8 mouse cellular contexts compared by ENCODE assay signal in genomic region chr2:25054221-25055067, GRCm38 (mm10). TPM values are rescaled to one million over a fixed set of nuclear protein-coding genes. Genes with fewer than 3 reads are reported as not detected.
DNase-seq lines count a peak whose midpoint lies in the region; ATAC-seq lines count a peak whose summit lies in the region.

Gene Nsmf, plus strand, starts transcription at chr2:25054355.

- peaks cover 14% of the 10 kb centered on the region for H3K4me1 ChIP-seq in hindbrain, embryonic 16.5 days (ENCODE audit: control insufficient read depth, insufficient read depth, low read depth, low read length)

- H3K79me2 ChIP-seq in macrophage (ENCODE audit: inconsistent target), result no peaks in the 10 kb centered on the region

- peak; percentile 63 for DNase-seq in R1 (ENCODE audit: low read depth, low spot score)
- DNase-seq in cerebellum, postnatal 36 days, result peak; percentile 80 to 81
- DNase-seq in gastrocnemius, adult 18-20 months (ENCODE audit: low spot score), result peak; percentile 88
- DNase-seq in left cerebral cortex, adult 18-20 months (ENCODE audit: low spot score in 2 of 2), result peak; percentile 89 to 90
- DNase-seq in right cerebral cortex, adult 18-20 months, result peak; percentile 92
- peak; percentile 43 for DNase-seq in urinary bladder, postnatal 10 days (ENCODE audit: low spot score)

- 6% methylated on average over 47 of the region's 47 CpGs for WGBS in hindbrain, embryonic 16.5 days
- 6% methylated on average over 46 of the region's 47 CpGs for WGBS in macrophage (ENCODE audit: missing documents)

- peak within 1 kb of the TSS; percentile 94 for H3K9ac ChIP-seq in hindbrain, embryonic 16.5 days (ENCODE audit: low read depth, low read length)

- peaks cover 17% of the 10 kb centered on the region for H3K36me3 ChIP-seq in hindbrain, embryonic 16.5 days (ENCODE audit: control insufficient read depth, insufficient read depth, low read length)
- peaks cover 44% of the 10 kb centered on the region for H3K36me3 ChIP-seq in macrophage (ENCODE audit: inconsistent target)

- H3K4me2 ChIP-seq in hindbrain, embryonic 16.5 days (ENCODE audit: low read length), result peak within 1 kb of the TSS; percentile 68

- H3K4me3 ChIP-seq in hindbrain, embryonic 16.5 days (ENCODE audit: low read length), result peak within 1 kb of the TSS; percentile 84
- peak within 1 kb of the TSS; percentile 49 for H3K4me3 ChIP-seq in macrophage (ENCODE audit: inconsistent target)

- H3K9me3 ChIP-seq in hindbrain, embryonic 16.5 days (ENCODE audit: control insufficient read depth, low read length), result no peaks in the 10 kb centered on the region

- ATAC-seq in hindbrain, embryonic 16.5 days, result peak; percentile 86

- peak within 1 kb of the TSS; percentile 70 for H3K27ac ChIP-seq in hindbrain, embryonic 16.5 days (ENCODE audit: low read depth, low read length)
- no peak within 1 kb of the TSS for H3K27ac ChIP-seq in macrophage

- H3K27me3 ChIP-seq in hindbrain, embryonic 16.5 days (replicated peaks; ENCODE audit: control insufficient read depth, insufficient read depth, low read length), result no peaks in the 10 kb centered on the region

RNA-seq across cellular contexts. Expression of gene Nsmf, which starts in this region (rescaled TPM):
- total RNA-seq in gastrocnemius, adult 18-20 months (2021), result 10 to 100 TPM in 1 of 2 experiments, 1 to 10 TPM in 1; 8.8 to 10.5 TPM
- polyA plus RNA-seq in hindbrain, embryonic 16.5 days (2015; fragmentation: Nextera tagmentation; extraction: Ambion mirVana), result 173 and 174 TPM in 2 replicates
- total RNA-seq in left cerebral cortex, adult 18-20 months (2021), result 100 to 1,000 TPM; 435 to 452 TPM
- total RNA-seq in macrophage (2018; cell fraction: chromatin; rRNA removed), result 100 to 1,000 TPM in 13 of 26 experiments, 10 to 100 TPM in 13; 57.2 to 234 (median 103) TPM
- total RNA-seq in macrophage (2018; cell fraction: cytosol; rRNA removed), result 10 to 100 TPM in 1 of 26 experiments, 1 to 10 TPM in 25; 2.6 to 10.4 (median 4.4) TPM
- 100 to 1,000 TPM in 7 of 26 experiments, 10 to 100 TPM in 19; 14.9 to 158 (median 45.4) TPM for total RNA-seq in macrophage (2018; cell fraction: nucleus; rRNA removed)
- polyA plus RNA-seq in macrophage (2018), result 4.8 to 12.0 TPM (median 8.9 TPM) in 3 replicates

Comparison
In these comparisons a context has a peak if more than half of its experiments do, and no peak if none do; other contexts are left out.
1. RNA of gene Nsmf (total RNA-seq): 435 to 452 TPM in left cerebral cortex, adult 18-20 months; 8.8 to 10.5 TPM in gastrocnemius, adult 18-20 months; every median in the first group is over 10 times any median in the second.
2. RNA of gene Nsmf (polyA plus RNA-seq): 173 to 174 TPM in hindbrain, embryonic 16.5 days; 4.8 to 12.0 TPM in macrophage; every median in the first group is over 10 times any median in the second.
3. Peak in every context shown above with its lines, with median percentiles within 50 percentile points of each other: DNase-seq.